Mouse (Mus musculus) C2C12 (cell line): Measurements from ENCODE around the gene Sirpa. TPM values are rescaled to one million over a fixed set of nuclear protein-coding genes. Genes with fewer than 3 reads are reported as not detected.

Experiments
- H3K27me3 ChIP-seq: one replicate; pipeline ENCODE4 v1.6.1; 2011; ENCODE audit not compliant: control insufficient read depth, insufficient read depth, insufficient read length
- H3K36me3 ChIP-seq: one replicate; pipeline ENCODE4 v1.6.1; 2011; ENCODE audit not compliant: control insufficient read depth, insufficient read depth
- H3K4me3 ChIP-seq: one replicate; pipeline ENCODE4 v1.5.1; 2011; ENCODE audit warnings: mild to moderate bottlenecking, control low read depth; ENCODE audit not compliant: poor library complexity, insufficient read depth, severe bottlenecking
- H3K79me2 ChIP-seq: one replicate; pipeline ENCODE4 v1.6.1; 2011; ENCODE audit not compliant: control insufficient read depth, insufficient read depth
- H3K79me3 ChIP-seq: one replicate; pipeline ENCODE4 v1.6.1; 2011; ENCODE audit warnings: low read depth, control low read depth
- H3ac ChIP-seq: one replicate; pipeline ENCODE3; 2011; ENCODE audit warnings: low read depth; ENCODE audit not compliant: control insufficient read depth, insufficient read length
- CEBPB ChIP-seq: IDR thresholded peaks from one replicate; pipeline ENCODE4 v1.6.1; 2011; ENCODE audit warnings: low read depth, mild to moderate bottlenecking, control low read depth, moderate library complexity
- CTCF ChIP-seq: IDR thresholded peaks from one replicate; pipeline ENCODE4 v1.5.1; 2011; ENCODE audit not compliant: control insufficient read depth, insufficient read depth, insufficient read length
- FOSL1 ChIP-seq: IDR thresholded peaks from one replicate; pipeline ENCODE4 v1.8.0; 2011; ENCODE audit warnings: mild to moderate bottlenecking, low read length; ENCODE audit not compliant: poor library complexity, insufficient read depth, severe bottlenecking
- MAX ChIP-seq: IDR thresholded peaks from one replicate; pipeline ENCODE4 v1.6.1; 2011; ENCODE audit warnings: mild to moderate bottlenecking, control low read depth
- MYOD1 ChIP-seq: IDR thresholded peaks from one replicate; pipeline ENCODE4 v1.6.1; 2011; ENCODE audit warnings: low read depth; ENCODE audit not compliant: control insufficient read depth, insufficient read length
- MYOG ChIP-seq: IDR thresholded peaks from one replicate; pipeline ENCODE4 v1.6.1; 2011; ENCODE audit not compliant: control insufficient read depth, insufficient read length; ENCODE audit errors: extremely low read depth
- USF1 ChIP-seq: IDR thresholded peaks from one replicate; pipeline ENCODE4 v1.6.1; 2011; ENCODE audit warnings: low read depth, mild to moderate bottlenecking, control low read depth, moderate library complexity
- polyA plus RNA-seq: library from polyadenylated mRNA; unstranded; fragments of >200 nt; fragmentation: generic; extraction: Trizol; gene quantifications from one replicate; pipeline ENCODE4 v1.2.1, GENCODE M21; 2012; ENCODE audit warnings: missing spikeins

Sirpa gene
- polyA plus RNA-seq, 1 experiment, result 0.12 TPM

DNA sequence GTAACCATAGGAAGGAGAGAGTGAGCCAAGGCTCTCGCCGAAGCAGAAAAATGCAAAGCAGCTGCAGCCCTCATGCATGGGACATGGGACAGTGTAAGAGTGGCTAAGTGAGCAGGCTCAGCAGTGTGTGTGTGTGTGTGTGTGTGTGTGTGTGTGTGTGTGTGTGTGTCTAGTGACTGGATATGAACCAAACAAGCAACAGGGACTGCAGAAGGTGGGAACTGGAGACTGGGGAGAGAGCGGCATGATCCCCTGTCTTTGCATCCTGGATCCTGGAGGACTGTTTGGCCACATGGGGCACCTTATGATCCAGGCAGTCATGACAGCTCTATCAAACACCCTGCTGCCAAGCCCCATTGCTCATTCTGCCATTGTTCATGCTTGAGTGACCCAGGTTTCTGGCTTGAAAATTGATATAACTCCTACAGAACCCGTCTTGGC, 34.0 kb downstream of the Sirpa start:
- no peaks in the 10 kb centered on the region for H3K27me3 ChIP-seq
- no peaks in the 10 kb centered on the region for H3K79me2 ChIP-seq
- H3K4me3 ChIP-seq, result no peak overlapping the region
- no peak for TF ChIP-seq FOSL1
- no peak for TF ChIP-seq USF1
- TF ChIP-seq CEBPB, result no peak
- TF ChIP-seq MAX, result no peak
- TF ChIP-seq MYOG, result no peak
- no peak for TF ChIP-seq CTCF
- no peak for TF ChIP-seq MYOD1
- no peak overlapping the region for H3ac ChIP-seq
- no peaks in the 10 kb centered on the region for H3K36me3 ChIP-seq
- H3K79me3 ChIP-seq, result no peaks in the 10 kb centered on the region

DNA sequence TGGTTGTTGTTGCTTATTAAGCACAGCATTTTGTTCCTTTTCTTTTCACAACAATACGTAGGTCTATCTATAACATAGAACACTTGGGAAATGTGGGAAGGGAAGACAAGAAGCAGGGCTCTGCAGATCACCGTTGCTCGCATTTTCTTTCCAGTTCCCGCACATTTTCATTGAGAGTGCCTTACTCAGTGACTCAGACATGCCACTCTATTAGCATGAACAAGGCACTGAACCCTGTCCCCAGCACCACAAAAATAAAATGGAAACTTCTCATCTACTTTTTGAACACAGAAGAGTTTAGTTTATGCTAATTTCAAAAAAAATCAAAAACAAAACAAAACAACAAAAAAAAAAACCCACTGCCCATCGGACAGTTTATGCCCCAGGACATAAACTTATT, 34.5 kb downstream of the Sirpa start:
- no peak overlapping the region for H3ac ChIP-seq
- H3K27me3 ChIP-seq, result no peaks in the 10 kb centered on the region
- no peaks in the 10 kb centered on the region for H3K79me2 ChIP-seq
- H3K79me3 ChIP-seq, result no peaks in the 10 kb centered on the region
- H3K36me3 ChIP-seq, result no peaks in the 10 kb centered on the region
- H3K4me3 ChIP-seq, result no peak overlapping the region
- TF ChIP-seq FOSL1, result no peak
- TF ChIP-seq MAX, result no peak
- TF ChIP-seq CEBPB, result no peak
- TF ChIP-seq MYOG, result no peak
- no peak for TF ChIP-seq MYOD1
- TF ChIP-seq USF1, result no peak
- TF ChIP-seq CTCF, result no peak

DNA sequence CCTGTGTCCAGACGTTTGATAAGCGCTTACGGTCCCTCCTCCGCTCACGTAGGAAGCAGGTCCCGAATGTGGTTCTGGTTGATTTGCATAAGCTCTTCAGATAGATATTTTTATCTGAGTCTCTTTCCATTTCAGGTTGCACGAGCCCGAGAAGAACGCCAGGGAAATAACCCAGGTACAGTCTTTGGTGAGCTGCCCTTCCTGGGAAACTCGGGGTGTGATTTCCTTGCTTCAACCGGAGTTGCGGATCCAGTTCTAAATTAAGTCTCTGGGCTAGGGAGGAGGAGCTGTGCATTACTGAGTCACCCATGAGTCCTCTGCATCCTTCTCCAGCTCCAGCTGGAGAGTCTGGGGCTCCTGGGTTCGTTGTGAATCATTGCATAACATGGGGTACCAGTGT, 35.2 kb downstream of the Sirpa start:
- Histone ChIP-seq H3K36me3 (no peaks in the 10 kb centered on the region), H3ac (no peak overlapping the region), H3K4me3 (no peak overlapping the region), H3K79me2 (no peaks in the 10 kb centered on the region), H3K79me3 (no peaks in the 10 kb centered on the region), H3K27me3 (no peaks in the 10 kb centered on the region)
- TF ChIP-seq USF1, result no peak

DNA sequence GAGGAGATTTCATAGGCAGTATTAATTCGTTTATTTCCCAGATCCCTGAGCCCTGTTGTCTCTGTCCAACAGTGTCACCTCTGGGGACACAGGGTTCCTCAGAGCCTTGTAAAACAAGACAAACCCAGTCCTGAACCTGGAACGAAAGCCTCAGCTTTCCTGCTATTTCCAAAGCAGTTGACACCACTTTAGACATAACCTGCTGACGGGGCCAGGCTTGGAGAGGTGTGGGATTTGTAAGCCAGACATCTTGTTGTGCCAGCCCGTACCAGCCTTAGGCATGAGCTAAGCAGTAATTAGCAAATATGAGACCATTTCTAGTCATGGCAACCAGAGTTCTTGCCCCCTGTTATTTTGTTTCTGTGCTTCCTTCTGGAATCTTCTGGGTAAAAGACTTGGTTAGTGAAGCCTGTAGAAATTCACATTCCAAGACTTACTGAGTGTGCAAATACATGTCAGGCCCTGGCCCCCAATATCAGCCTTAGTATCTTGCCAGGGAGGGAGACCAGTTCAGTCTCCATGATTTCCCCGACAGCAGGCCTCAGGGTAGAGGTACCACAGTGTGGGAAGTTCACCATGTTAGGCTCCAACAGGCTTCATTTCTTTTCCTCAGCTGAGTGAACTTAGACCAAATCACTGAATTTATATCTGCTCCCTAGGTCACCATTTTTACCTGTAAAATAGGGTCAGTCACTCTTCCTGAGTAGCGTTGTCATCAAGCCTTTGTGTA, 36.0 kb downstream of the Sirpa start:
- TF ChIP-seq MYOG (no peak), MAX (no peak), USF1 (no peak), MYOD1 (no peak), CEBPB (no peak), CTCF (no peak), FOSL1 (no peak)
- H3K79me2 ChIP-seq, result no peaks in the 10 kb centered on the region
- no peaks in the 10 kb centered on the region for H3K36me3 ChIP-seq
- no peak overlapping the region for H3K4me3 ChIP-seq
- no peaks in the 10 kb centered on the region for H3K27me3 ChIP-seq
- no peaks in the 10 kb centered on the region for H3K79me3 ChIP-seq
- H3ac ChIP-seq, result no peak overlapping the region

DNA sequence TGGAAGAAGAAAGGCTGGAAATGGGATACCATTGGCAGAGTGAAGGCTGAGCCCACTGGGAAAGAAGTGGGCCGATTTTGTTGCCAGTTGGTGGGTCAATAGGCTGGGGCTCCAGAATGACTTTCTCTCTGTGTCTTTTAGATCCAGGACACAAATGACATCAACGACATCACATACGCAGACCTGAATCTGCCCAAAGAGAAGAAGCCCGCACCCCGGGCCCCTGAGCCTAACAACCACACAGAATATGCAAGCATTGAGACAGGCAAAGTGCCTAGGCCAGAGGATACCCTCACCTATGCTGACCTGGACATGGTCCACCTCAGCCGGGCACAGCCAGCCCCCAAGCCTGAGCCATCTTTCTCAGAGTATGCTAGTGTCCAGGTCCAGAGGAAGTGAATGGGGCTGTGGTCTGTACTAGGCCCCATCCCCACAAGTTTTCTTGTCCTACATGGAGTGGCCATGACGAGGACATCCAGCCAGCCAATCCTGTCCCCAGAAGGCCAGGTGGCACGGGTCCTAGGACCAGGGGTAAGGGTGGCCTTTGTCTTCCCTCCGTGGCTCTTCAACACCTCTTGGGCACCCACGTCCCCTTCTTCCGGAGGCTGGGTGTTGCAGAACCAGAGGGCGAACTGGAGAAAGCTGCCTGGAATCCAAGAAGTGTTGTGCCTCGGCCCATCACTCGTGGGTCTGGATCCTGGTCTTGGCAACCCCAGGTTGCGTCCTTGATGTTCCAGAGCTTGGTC, 37.3 kb downstream of the Sirpa start:
- no peaks in the 10 kb centered on the region for H3K36me3 ChIP-seq
- H3K4me3 ChIP-seq, result no peak overlapping the region
- H3K27me3 ChIP-seq, result no peaks in the 10 kb centered on the region
- H3K79me2 ChIP-seq, result no peaks in the 10 kb centered on the region
- no peaks in the 10 kb centered on the region for H3K79me3 ChIP-seq
- H3ac ChIP-seq, result no peak overlapping the region
- TF ChIP-seq MYOD1 (no peak), MYOG (no peak), MAX (no peak), USF1 (no peak), CTCF (no peak), FOSL1 (no peak), CEBPB (no peak)

DNA sequence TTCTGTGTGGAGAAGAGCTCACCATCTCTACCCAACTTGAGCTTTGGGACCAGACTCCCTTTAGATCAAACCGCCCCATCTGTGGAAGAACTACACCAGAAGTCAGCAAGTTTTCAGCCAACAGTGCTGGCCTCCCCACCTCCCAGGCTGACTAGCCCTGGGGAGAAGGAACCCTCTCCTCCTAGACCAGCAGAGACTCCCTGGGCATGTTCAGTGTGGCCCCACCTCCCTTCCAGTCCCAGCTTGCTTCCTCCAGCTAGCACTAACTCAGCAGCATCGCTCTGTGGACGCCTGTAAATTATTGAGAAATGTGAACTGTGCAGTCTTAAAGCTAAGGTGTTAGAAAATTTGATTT, 37.9 kb downstream of the Sirpa start:
- Histone ChIP-seq H3ac (no peak overlapping the region), H3K27me3 (no peaks in the 10 kb centered on the region), H3K79me2 (no peaks in the 10 kb centered on the region), H3K36me3 (no peaks in the 10 kb centered on the region), H3K4me3 (no peak overlapping the region), H3K79me3 (no peaks in the 10 kb centered on the region)
- TF ChIP-seq CTCF, result no peak
- TF ChIP-seq MAX, result no peak
- no peak for TF ChIP-seq USF1
- no peak for TF ChIP-seq MYOG
- TF ChIP-seq CEBPB, result no peak
- TF ChIP-seq MYOD1, result no peak
- TF ChIP-seq FOSL1, result no peak
